ENCODE assay signal across 9 mouse cellular contexts in genomic region chr4:59187289-59187688, GRCm38 (mm10). TPM values are rescaled to one million over a fixed set of nuclear protein-coding genes. Genes with fewer than 3 reads are reported as not detected.
A peak's percentile ranks its signal among the peaks of the same experiment; 100 is the strongest.
DNase-seq lines count a peak whose midpoint lies in the region; ATAC-seq and TF ChIP-seq lines count a peak whose summit lies in the region.
"Had no signal": no experiment of that assay in that cellular context is flagged by ENCODE, and none has a peak within 500 bp of the region (broad histone marks: within the 10 kb centered on the region; RNA-seq: fewer than 3 reads in every experiment).

No protein-coding gene starts in this region.

- H3K9ac ChIP-seq in midbrain, postnatal 0 days (replicated peaks; ENCODE audit: low read length, poor library complexity, severe bottlenecking) = no peak overlapping the region

- no peaks in the 10 kb centered on the region for H3K9me3 ChIP-seq in midbrain, postnatal 0 days (ENCODE audit: low read length)

- H3K4me1 ChIP-seq in lung, adult 2 months (ENCODE audit: control insufficient read depth, insufficient read depth, low read length) = peaks cover 5% of the 10 kb centered on the region
- peaks cover 2% of the 10 kb centered on the region; the same call in 1 of the 2 replicates for H3K4me1 ChIP-seq in midbrain, postnatal 0 days (ENCODE audit: insufficient read depth, low read length)

- H3K27me3 ChIP-seq in midbrain, postnatal 0 days (ENCODE audit: insufficient read depth, low read length) = no peaks in the 10 kb centered on the region

- no peak for TF ChIP-seq CTCF in lung, adult 2 months (IDR thresholded peaks at IDR 0.05; ENCODE audit: insufficient read depth, low read length)
- TF ChIP-seq CTCF in midbrain, postnatal 0 days (IDR thresholded peaks at IDR 0.05) = peak; percentile 67

- no peaks in the 10 kb centered on the region for H3K36me3 ChIP-seq in midbrain, postnatal 0 days (ENCODE audit: insufficient read depth, low read length)

- no peak for TF ChIP-seq POLR2A in lung, adult 2 months (IDR thresholded peaks at IDR 0.05; ENCODE audit: borderline replicate concordance, extremely low read depth, low read depth, low read length)

- no peak overlapping the region for H3K27ac ChIP-seq in midbrain, postnatal 0 days (ENCODE audit: low read depth, low read length)

- no peak overlapping the region for H3K4me3 ChIP-seq in lung, adult 2 months (replicated peaks; ENCODE audit: extremely low read depth, low read depth, low read length)
- no peak overlapping the region for H3K4me3 ChIP-seq in midbrain, postnatal 0 days (ENCODE audit: low read depth, low read length)

- 28% methylated on average over 3 of the region's 3 CpGs for WGBS in lung, adult 2 months
- WGBS in midbrain, postnatal 0 days = 30% methylated on average over 3 of the region's 3 CpGs

- H3K4me2 ChIP-seq in midbrain, postnatal 0 days (ENCODE audit: low read depth, low read length, poor library complexity, severe bottlenecking) = no peak overlapping the region

- ATAC-seq in common myeloid progenitor, adult 5-6 weeks (replicated peaks; ENCODE audit: low read depth, poor library complexity, severe bottlenecking) = peak; percentile 52
- ATAC-seq in midbrain, postnatal 0 days (ENCODE audit: low FRiP score) = no peak

- peak; percentile 27 for DNase-seq in cerebellum, adult 8-10 months
- no peak for DNase-seq in cerebellum, adult 11-12 months
- DNase-seq in lung, adult 18-20 months = peak; percentile 22 to 48
- no peak for DNase-seq in lung, adult 2 months
- DNase-seq in kidney, postnatal 14 days = peak; percentile 44
- peak; percentile 53 for DNase-seq in midbrain, postnatal 0 days (ENCODE audit: low spot score)
- no peak for DNase-seq in urinary bladder, adult 18-20 months (ENCODE audit: low spot score in 2 of 2)

RNA-seq across cellular contexts. Expression of gene Ugcg, which starts 1.8 kb away (rescaled TPM):
- polyA plus RNA-seq in lung, adult 2 months (2012; rRNA removed) = 28.7 and 42.2 TPM in 2 replicates
- 107 and 108 TPM in 2 replicates for total RNA-seq in common myeloid progenitor, adult 5-6 weeks (2017)
- 68.5 and 76.5 TPM in 2 replicates for total RNA-seq in midbrain, postnatal 0 days (2014; rRNA removed)
- polyA plus RNA-seq in midbrain, postnatal 0 days (2015; fragmentation: Nextera tagmentation; extraction: Ambion mirVana) = 18.7 and 22.8 TPM in 2 replicates

RNA-seq across cellular contexts. Expression of gene AI481877, which starts 48.5 kb away (rescaled TPM):
- polyA plus RNA-seq in lung, adult 2 months (2012; rRNA removed) = 0.07 TPM in 1 of 2 replicates, not detected in the other
- not detected in 2 replicates for total RNA-seq in common myeloid progenitor, adult 5-6 weeks (2017)
- not detected in 2 replicates for total RNA-seq in midbrain, postnatal 0 days (2014; rRNA removed)
- 0.02 TPM in 1 of 2 replicates, not detected in the other for polyA plus RNA-seq in midbrain, postnatal 0 days (2015; fragmentation: Nextera tagmentation; extraction: Ambion mirVana)
- polyA plus RNA-seq: lung, embryonic 16.5 days had no signal

Comparison
In these comparisons a context has a peak if more than half of its experiments do, and no peak if none do; other contexts are left out.
1. DNase-seq: peak in cerebellum, adult 8-10 months (single experiment), lung, adult 18-20 months (2 of 2), kidney, postnatal 14 days (single experiment) and midbrain, postnatal 0 days (single experiment); none in cerebellum, adult 11-12 months (single experiment), lung, adult 2 months (single experiment) and urinary bladder, adult 18-20 months (0 of 2).